Mouse (Mus musculus) retina, embryonic 14.5 days (tissue): Measurements from ENCODE around the gene Mup8.
"Not testable (repeated sequence)": the region's sequence is repeated elsewhere in the genome, so short reads cannot be mapped to it uniquely, and the experiment has no call there.

Experiments used
- DNase-seq: peaks from one replicate; pipeline ENCODE4 v3.0.0-alpha.2; 2015; ENCODE audit warnings: low spot score

Mup8 gene

GRCm38 (mm10) chr4:60222499-60222898 lies at the start of gene Mup8:
Gene Mup8 (minus strand): TSS chr4:60222599.
- DNase-seq, result not testable (repeated sequence)

GRCm38 (mm10) chr4:60265977-60266770 lies 43.8 kb upstream of the Mup8 start:
- DNase-seq, result not testable (repeated sequence)

GRCm38 (mm10) chr4:60262706-60263105 lies 40.3 kb upstream of the Mup8 start:
- not testable (repeated sequence) for DNase-seq
